Mouse (Mus musculus): ENCODE data around the gene Vsig2. TPM values are rescaled to one million over a fixed set of nuclear protein-coding genes. Genes with fewer than 3 reads are reported as not detected.
A peak's percentile ranks its signal among the peaks of the same experiment; 100 is the strongest.

Gene Vsig2
- polyA plus RNA-seq, 1 experiment: not detected

GRCm38 (mm10) chr9:37530888-37531705 lies 8.0 kb upstream of the Vsig2 start:
- Histone ChIP-seq H3K4me1 (ENCODE audit: control insufficient read depth, insufficient read depth, low read length) (0 out of 2 replicates have a peak, but pooled peaks cover 3% of the 10 kb centered on the region), H3K27ac (ENCODE audit: insufficient read depth, low read length) (no peak overlapping the region), H3K4me3 (ENCODE audit: insufficient read depth, low read length) (no peak overlapping the region)
- TF ChIP-seq CTCF (IDR thresholded peaks at IDR 0.05; ENCODE audit: borderline replicate concordance, insufficient read depth, low read length): no peak
- TF ChIP-seq POLR2A (IDR thresholded peaks at IDR 0.05; ENCODE audit: low read depth, low read length): no peak

- no peak overlapping the region for H3K27ac ChIP-seq (ENCODE audit: insufficient read depth, low read length)
- no peak overlapping the region for H3K4me3 ChIP-seq (ENCODE audit: insufficient read depth, low read length)
- TF ChIP-seq POLR2A (IDR thresholded peaks at IDR 0.05; ENCODE audit: low read depth, low read length) (no peak), CTCF (IDR thresholded peaks at IDR 0.05; ENCODE audit: borderline replicate concordance, insufficient read depth, low read length) (no peak)
- H3K4me1 ChIP-seq (ENCODE audit: control insufficient read depth, insufficient read depth, low read length): no peaks in the 10 kb centered on the region
Measured at GRCm38 (mm10) chr9:37536851-37537250, 2.2 kb upstream of the Vsig2 start.

- no peak overlapping the region for H3K27ac ChIP-seq (ENCODE audit: insufficient read depth, low read length)
- no peaks in the 10 kb centered on the region for H3K4me1 ChIP-seq (ENCODE audit: control insufficient read depth, insufficient read depth, low read length)
- no peak for TF ChIP-seq CTCF (IDR thresholded peaks at IDR 0.05; ENCODE audit: borderline replicate concordance, insufficient read depth, low read length)
- TF ChIP-seq POLR2A (IDR thresholded peaks at IDR 0.05; ENCODE audit: low read depth, low read length): no peak
- H3K4me3 ChIP-seq (ENCODE audit: insufficient read depth, low read length): no peak overlapping the region
Measured at GRCm38 (mm10) chr9:37537658-37538250, 1.3 kb upstream of the Vsig2 start.

GRCm38 (mm10) chr9:37540226-37540625 lies 1.2 kb downstream of the Vsig2 start:
- H3K4me1 ChIP-seq (ENCODE audit: control insufficient read depth, insufficient read depth, low read length): no peaks in the 10 kb centered on the region
- no peak for TF ChIP-seq CTCF (IDR thresholded peaks at IDR 0.05; ENCODE audit: borderline replicate concordance, insufficient read depth, low read length)
- TF ChIP-seq POLR2A (IDR thresholded peaks at IDR 0.05; ENCODE audit: low read depth, low read length): no peak
- H3K27ac ChIP-seq (ENCODE audit: insufficient read depth, low read length): no peak overlapping the region
- H3K4me3 ChIP-seq (ENCODE audit: insufficient read depth, low read length): no peak overlapping the region

GRCm38 (mm10) chr9:37540701-37541575 lies 1.9 kb downstream of the Vsig2 start:
- H3K4me3 ChIP-seq (ENCODE audit: insufficient read depth, low read length): no peak overlapping the region
- no peaks in the 10 kb centered on the region for H3K4me1 ChIP-seq (ENCODE audit: control insufficient read depth, insufficient read depth, low read length)
- TF ChIP-seq CTCF (IDR thresholded peaks at IDR 0.05; ENCODE audit: borderline replicate concordance, insufficient read depth, low read length): no peak
- no peak for TF ChIP-seq POLR2A (IDR thresholded peaks at IDR 0.05; ENCODE audit: low read depth, low read length)
- H3K27ac ChIP-seq (ENCODE audit: insufficient read depth, low read length): no peak overlapping the region

GRCm38 (mm10) chr9:37541851-37542642 lies 3.0 kb downstream of the Vsig2 start:
- Histone ChIP-seq H3K27ac (ENCODE audit: insufficient read depth, low read length) (no peak overlapping the region), H3K4me1 (ENCODE audit: control insufficient read depth, insufficient read depth, low read length) (no peaks in the 10 kb centered on the region), H3K4me3 (ENCODE audit: insufficient read depth, low read length) (no peak overlapping the region)
- TF ChIP-seq CTCF (IDR thresholded peaks at IDR 0.05; ENCODE audit: borderline replicate concordance, insufficient read depth, low read length) (no peak), POLR2A (IDR thresholded peaks at IDR 0.05; ENCODE audit: low read depth, low read length) (no peak)

GRCm38 (mm10) chr9:37543869-37544440 lies 4.9 kb downstream of the Vsig2 start:
- Histone ChIP-seq H3K27ac (ENCODE audit: insufficient read depth, low read length) (no peak overlapping the region), H3K4me3 (ENCODE audit: insufficient read depth, low read length) (0 out of 2 replicates have a peak overlapping the region, but pooled peaks have one; percentile 25), H3K4me1 (ENCODE audit: control insufficient read depth, insufficient read depth, low read length) (no peaks in the 10 kb centered on the region)
- no peak for TF ChIP-seq POLR2A (IDR thresholded peaks at IDR 0.05; ENCODE audit: low read depth, low read length)
- TF ChIP-seq CTCF (IDR thresholded peaks at IDR 0.05; ENCODE audit: borderline replicate concordance, insufficient read depth, low read length): no peak

GRCm38 (mm10) chr9:37544447-37545165 lies 5.6 kb downstream of the Vsig2 start:
- Histone ChIP-seq H3K27ac (ENCODE audit: insufficient read depth, low read length) (no peak overlapping the region), H3K4me3 (ENCODE audit: insufficient read depth, low read length) (peak overlapping the region; percentile 25), H3K4me1 (ENCODE audit: control insufficient read depth, insufficient read depth, low read length) (no peaks in the 10 kb centered on the region)
- TF ChIP-seq POLR2A (IDR thresholded peaks at IDR 0.05; ENCODE audit: low read depth, low read length) (no peak), CTCF (IDR thresholded peaks at IDR 0.05; ENCODE audit: borderline replicate concordance, insufficient read depth, low read length) (peak; percentile 91)

Data from embryonic fibroblast, embryonic 13.5 days (primary cell).